Mouse (Mus musculus) WW6 (cell line): ENCODE measurements around the gene Cpm.

ENCODE experiments used
- DNase-seq: peaks from one replicate; pipeline ENCODE4 v3.0.0-alpha.2; 2013; ENCODE audit warnings: low read depth, low spot score

The Cpm gene

GRCm38 (mm10) chr10:117674359-117675019, 45.2 kb downstream of the Cpm start:
- no peak for DNase-seq

- no peak for DNase-seq
Observed at GRCm38 (mm10) chr10:117675096-117676035, 46.1 kb downstream of the Cpm start.

GRCm38 (mm10) chr10:117676036-117676643, 46.8 kb downstream of the Cpm start:
- no peak for DNase-seq

GRCm38 (mm10) chr10:117676644-117677313, 47.5 kb downstream of the Cpm start:
- DNase-seq, result no peak

GRCm38 (mm10) chr10:117677494-117678236, 48.4 kb downstream of the Cpm start:
- no peak for DNase-seq

- DNase-seq, result no peak
Observed at GRCm38 (mm10) chr10:117678357-117678756, 49.1 kb downstream of the Cpm start.

GRCm38 (mm10) chr10:117679029-117679686, 49.9 kb downstream of the Cpm start:
- no peak for DNase-seq

GRCm38 (mm10) chr10:117679963-117680473, 50.7 kb downstream of the Cpm start:
- DNase-seq, result no peak

GRCm38 (mm10) chr10:117680868-117681513, 51.7 kb downstream of the Cpm start:
- no peak for DNase-seq

- DNase-seq, result no peak
Observed at GRCm38 (mm10) chr10:117681543-117681942, 52.2 kb downstream of the Cpm start.

GRCm38 (mm10) chr10:117681999-117682857, 52.9 kb downstream of the Cpm start:
- DNase-seq, result peak; percentile 57

- no peak for DNase-seq
Observed at GRCm38 (mm10) chr10:117682858-117683733, 53.8 kb downstream of the Cpm start.

- DNase-seq, result no peak
Observed at GRCm38 (mm10) chr10:117683734-117684037, 54.4 kb downstream of the Cpm start.

- no peak for DNase-seq
Observed at GRCm38 (mm10) chr10:117684298-117685170, 55.2 kb downstream of the Cpm start.

- DNase-seq, result no peak
Observed at GRCm38 (mm10) chr10:117685171-117685848, 56.0 kb downstream of the Cpm start.

GRCm38 (mm10) chr10:117685849-117686591, 56.7 kb downstream of the Cpm start:
- DNase-seq, result no peak
